Mouse (Mus musculus): ENCODE measurements at regions not wholly inside any gene's neighbourhood (a gene's known extent, or its start where the extent isn't known, plus 50 kb on each side); places are given as distances from the start of the nearest gene placed in this dataset.

- Histone ChIP-seq H3K4me3 (ENCODE audit: low read depth, low read length) (no peak overlapping the region), H3K4me1 (ENCODE audit: insufficient read depth) (no peaks in the 10 kb centered on the region), H3K4me2 (no peak overlapping the region), H3K36me3 (ENCODE audit: insufficient read depth) (no peaks in the 10 kb centered on the region), H3K27ac (ENCODE audit: low read depth) (no peak overlapping the region), H3K27me3 (ENCODE audit: insufficient read depth, low read length) (no peaks in the 10 kb centered on the region), H3K9me3 (ENCODE audit: low read depth, low read length) (no peaks in the 10 kb centered on the region), H3K9ac (no peak overlapping the region)
- no peak for TF ChIP-seq CTCF (IDR thresholded peaks at IDR 0.05; ENCODE audit: low read depth)
- DNase-seq (no peak), ATAC-seq (ENCODE audit: insufficient read depth) (no peak)
Measured at GRCm38 (mm10) chr5:58497326-58497725, 779.6 kb downstream of the Pcdh7 start.

- H3K27me3 ChIP-seq (ENCODE audit: insufficient read depth, low read length) = no peaks in the 10 kb centered on the region
- no peaks in the 10 kb centered on the region for H3K9me3 ChIP-seq (ENCODE audit: low read depth, low read length)
- 72% methylated on average over 3 of the region's 3 CpGs for WGBS
- H3K4me1 ChIP-seq (ENCODE audit: insufficient read depth) = no peaks in the 10 kb centered on the region
- H3K36me3 ChIP-seq (ENCODE audit: insufficient read depth) = no peaks in the 10 kb centered on the region
- H3K27ac ChIP-seq (ENCODE audit: low read depth) = no peak overlapping the region
- ATAC-seq (ENCODE audit: insufficient read depth) (no peak), DNase-seq (no peak)
- H3K4me3 ChIP-seq (ENCODE audit: low read depth, low read length) = no peak overlapping the region
- H3K9ac ChIP-seq = no peak overlapping the region
- no peak for TF ChIP-seq CTCF (IDR thresholded peaks at IDR 0.05; ENCODE audit: low read depth)
- no peak overlapping the region for H3K4me2 ChIP-seq
Measured at GRCm38 (mm10) chr5:58531601-58532000, 813.8 kb downstream of the Pcdh7 start.

DNA sequence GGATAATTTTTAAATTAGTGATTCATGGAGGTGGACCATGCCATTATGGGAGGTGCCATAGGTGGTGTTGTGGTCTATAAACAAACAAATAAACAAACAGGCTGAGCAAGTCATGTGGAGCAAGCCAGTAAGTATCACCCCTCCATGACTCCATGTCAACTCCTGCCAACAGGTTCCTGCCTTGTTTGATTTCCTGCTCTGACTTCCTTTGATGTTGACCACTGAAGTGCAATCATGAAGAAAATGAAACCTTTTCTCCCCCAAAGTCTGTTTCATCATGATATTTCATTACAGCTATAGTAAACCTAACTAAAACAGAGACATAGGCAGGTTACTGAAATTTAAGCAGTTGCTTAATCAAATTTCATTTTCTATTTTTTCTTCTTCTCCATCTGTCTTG, 839.0 kb downstream of the Pcdh7 start:
- DNase-seq (no peak), ATAC-seq (ENCODE audit: insufficient read depth) (no peak)
- no peaks in the 10 kb centered on the region for H3K27me3 ChIP-seq (ENCODE audit: insufficient read depth, low read length)
- no peak overlapping the region for H3K27ac ChIP-seq (ENCODE audit: low read depth)
- no peaks in the 10 kb centered on the region for H3K9me3 ChIP-seq (ENCODE audit: low read depth, low read length)
- no peak for TF ChIP-seq CTCF (IDR thresholded peaks at IDR 0.05; ENCODE audit: low read depth)
- no peak overlapping the region for H3K4me3 ChIP-seq (ENCODE audit: low read depth, low read length)
- H3K4me2 ChIP-seq = no peak overlapping the region
- H3K9ac ChIP-seq = no peak overlapping the region
- no peaks in the 10 kb centered on the region for H3K4me1 ChIP-seq (ENCODE audit: insufficient read depth)
- H3K36me3 ChIP-seq (ENCODE audit: insufficient read depth) = no peaks in the 10 kb centered on the region

DNA sequence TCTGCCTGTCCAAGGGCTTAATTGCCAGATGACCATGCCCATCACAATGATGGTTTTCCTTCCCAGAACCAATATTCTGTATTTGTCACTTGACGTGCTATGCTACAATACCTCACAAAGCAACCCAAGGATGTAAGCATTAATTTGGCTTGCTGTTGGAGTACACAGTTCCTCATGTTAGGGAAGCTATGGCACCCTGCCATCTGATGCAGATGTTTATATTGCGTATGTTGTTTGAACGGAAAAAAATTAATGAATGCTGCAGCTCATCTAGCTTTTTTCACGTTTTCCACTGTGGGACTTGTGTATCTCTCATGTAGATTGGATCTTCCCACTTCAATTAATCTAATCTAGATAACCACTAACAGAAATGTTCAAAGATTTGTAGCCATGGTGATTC, 842.0 kb downstream of the Pcdh7 start:
- H3K27ac ChIP-seq (ENCODE audit: low read depth) = no peak overlapping the region
- no peak for ATAC-seq (ENCODE audit: insufficient read depth)
- no peak overlapping the region for H3K4me3 ChIP-seq (ENCODE audit: low read depth, low read length)
- no peaks in the 10 kb centered on the region for H3K9me3 ChIP-seq (ENCODE audit: low read depth, low read length)
- 41% methylated on average over 4 of the region's 4 CpGs for WGBS
- peak; percentile 76 for DNase-seq
- H3K9ac ChIP-seq = no peak overlapping the region
- TF ChIP-seq CTCF (IDR thresholded peaks at IDR 0.05; ENCODE audit: low read depth) = no peak
- H3K4me1 ChIP-seq (ENCODE audit: insufficient read depth) = no peaks in the 10 kb centered on the region
- no peaks in the 10 kb centered on the region for H3K27me3 ChIP-seq (ENCODE audit: insufficient read depth, low read length)
- H3K36me3 ChIP-seq (ENCODE audit: insufficient read depth) = no peaks in the 10 kb centered on the region
- H3K4me2 ChIP-seq = no peak overlapping the region

GRCm38 (mm10) chr5:58599876-58600275, 882.1 kb downstream of the Pcdh7 start:
- Histone ChIP-seq H3K4me1 (ENCODE audit: insufficient read depth) (no peaks in the 10 kb centered on the region), H3K4me3 (ENCODE audit: low read depth, low read length) (no peak overlapping the region), H3K27ac (ENCODE audit: low read depth) (no peak overlapping the region), H3K9me3 (ENCODE audit: low read depth, low read length) (no peaks in the 10 kb centered on the region), H3K36me3 (ENCODE audit: insufficient read depth) (no peaks in the 10 kb centered on the region), H3K4me2 (no peak overlapping the region), H3K9ac (no peak overlapping the region), H3K27me3 (ENCODE audit: insufficient read depth, low read length) (no peaks in the 10 kb centered on the region)
- ATAC-seq (ENCODE audit: insufficient read depth) (no peak), DNase-seq (no peak)
- no peak for TF ChIP-seq CTCF (IDR thresholded peaks at IDR 0.05; ENCODE audit: low read depth)
- 64% methylated on average over 1 of the region's 1 CpGs for WGBS

- no peak for TF ChIP-seq CTCF (IDR thresholded peaks at IDR 0.05; ENCODE audit: low read depth)
- 67% methylated on average over 2 of the region's 2 CpGs for WGBS
- H3K27ac ChIP-seq (ENCODE audit: low read depth) = no peak overlapping the region
- no peaks in the 10 kb centered on the region for H3K4me1 ChIP-seq (ENCODE audit: insufficient read depth)
- no peaks in the 10 kb centered on the region for H3K27me3 ChIP-seq (ENCODE audit: insufficient read depth, low read length)
- DNase-seq = no peak
- H3K36me3 ChIP-seq (ENCODE audit: insufficient read depth) = no peaks in the 10 kb centered on the region
- no peak overlapping the region for H3K4me3 ChIP-seq (ENCODE audit: low read depth, low read length)
- H3K9ac ChIP-seq = no peak overlapping the region
- no peak for ATAC-seq (ENCODE audit: insufficient read depth)
- H3K9me3 ChIP-seq (ENCODE audit: low read depth, low read length) = no peaks in the 10 kb centered on the region
- H3K4me2 ChIP-seq = no peak overlapping the region
Measured at GRCm38 (mm10) chr5:58621527-58621926, 903.8 kb downstream of the Pcdh7 start.
